Mouse (Mus musculus): ENCODE data around the gene Grm3.

DNA sequence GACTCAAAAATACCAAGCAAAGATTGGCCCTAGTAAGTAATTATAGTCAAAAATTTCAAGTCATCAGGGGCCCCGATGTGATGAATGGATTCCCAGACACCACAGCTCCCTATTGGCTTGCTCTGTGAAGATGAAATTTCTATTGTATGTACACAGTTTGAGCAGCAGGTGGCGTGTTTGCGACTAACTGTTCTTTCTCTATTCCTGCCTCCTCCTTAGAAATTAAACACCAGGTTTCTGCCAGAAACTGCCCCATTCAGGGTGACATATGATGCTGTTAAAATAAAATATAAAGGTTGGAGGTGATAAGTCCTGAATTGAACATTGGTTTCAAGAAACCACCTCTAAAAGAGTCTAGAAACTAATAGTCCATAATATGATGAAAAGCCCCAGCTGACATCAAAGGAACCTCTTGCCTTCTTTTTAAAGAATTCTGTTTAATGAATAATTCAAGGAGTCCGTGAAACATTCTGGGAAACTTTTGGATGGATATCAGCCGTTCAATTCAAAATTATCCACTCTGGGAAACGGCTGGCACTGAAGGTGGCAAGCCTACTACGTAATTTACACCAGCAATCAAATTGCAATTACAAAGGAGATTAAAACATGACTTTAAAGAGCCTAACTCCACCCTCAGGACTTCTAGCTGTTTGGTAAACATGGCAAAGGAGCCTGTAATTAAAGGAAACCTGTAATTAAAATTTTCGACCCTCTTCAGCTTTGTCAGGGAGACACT, 184.0 kb downstream of the Grm3 start:
- TF ChIP-seq GATA1 (IDR thresholded peaks at IDR 0.05; ENCODE audit: borderline replicate concordance, low read length) (no peak), FLI1 (IDR thresholded peaks at IDR 0.05; ENCODE audit: low read length) (no peak)
